Mouse (Mus musculus): ENCODE results near the gene Zfp93.

The Zfp93 gene

DNA sequence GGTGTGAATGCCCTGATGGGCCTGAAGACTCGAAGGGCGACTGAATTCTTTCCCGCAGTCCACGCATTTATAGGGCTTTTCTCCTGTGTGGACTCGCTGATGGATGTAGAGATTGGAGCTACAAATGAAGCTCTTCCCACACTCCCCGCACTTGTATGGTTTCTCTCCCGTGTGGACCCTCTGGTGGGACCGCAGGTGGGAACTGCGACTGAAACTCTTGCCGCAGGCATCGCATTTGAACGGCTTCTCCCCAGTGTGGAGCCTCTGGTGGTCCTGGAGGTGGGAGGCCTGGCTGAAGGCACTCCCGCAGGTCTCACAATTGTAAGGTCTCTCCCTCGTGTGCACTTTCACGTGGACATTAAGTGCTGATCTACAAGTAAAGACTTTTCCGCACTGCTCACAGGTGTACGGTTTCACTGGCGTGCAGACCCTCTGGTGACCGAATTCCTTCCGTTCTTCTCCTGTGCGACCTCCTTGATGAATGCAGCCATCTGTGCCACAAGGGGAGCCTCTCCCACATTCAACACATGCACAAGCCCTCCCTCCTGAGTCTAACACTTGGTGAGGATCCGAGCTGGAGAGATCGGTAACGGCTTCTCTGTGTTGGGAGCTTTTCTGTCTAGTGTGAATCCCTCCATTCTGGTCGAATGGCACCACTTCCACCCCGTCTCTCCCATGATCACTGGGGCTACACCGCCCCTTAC lies 21.3 kb downstream of the Zfp93 start:
- DNase-seq = no peak

DNA sequence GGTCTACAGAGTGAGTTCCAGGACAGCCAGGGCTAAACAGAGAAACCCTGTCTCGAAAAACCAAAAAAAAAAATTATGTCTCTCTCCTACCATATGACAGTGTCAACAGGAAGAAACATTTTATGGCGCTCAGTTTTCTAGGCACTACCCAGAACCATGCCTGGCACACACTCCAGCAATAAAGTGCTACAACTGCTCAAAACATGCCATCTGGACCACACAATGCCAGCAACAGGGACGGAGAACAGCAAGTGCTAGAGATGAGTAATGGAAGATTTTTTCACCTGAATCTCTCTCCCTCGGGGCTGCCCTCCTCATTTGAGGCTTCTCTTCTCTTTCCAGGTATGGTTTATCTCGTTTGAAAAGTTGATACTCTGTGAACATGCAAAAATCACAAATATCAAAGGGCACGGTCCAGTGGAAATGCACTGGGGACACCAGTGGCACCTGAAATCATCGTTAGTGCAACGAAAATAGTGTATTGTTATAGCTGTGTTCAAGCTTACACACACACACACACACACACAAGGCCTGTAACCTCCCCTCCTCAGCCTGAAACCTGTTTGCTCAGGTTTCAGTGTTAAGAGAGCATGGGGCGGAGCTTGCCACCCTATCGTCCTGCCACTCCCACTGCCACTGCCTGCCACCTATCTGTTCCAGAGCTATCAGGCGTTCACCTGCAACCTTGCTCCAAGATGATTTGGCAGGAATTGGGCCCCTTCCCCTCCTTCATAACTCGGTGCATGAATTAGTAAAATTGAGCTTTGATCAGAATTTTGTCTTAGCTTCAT lies 23.0 kb downstream of the Zfp93 start:
- DNase-seq = no peak

DNA sequence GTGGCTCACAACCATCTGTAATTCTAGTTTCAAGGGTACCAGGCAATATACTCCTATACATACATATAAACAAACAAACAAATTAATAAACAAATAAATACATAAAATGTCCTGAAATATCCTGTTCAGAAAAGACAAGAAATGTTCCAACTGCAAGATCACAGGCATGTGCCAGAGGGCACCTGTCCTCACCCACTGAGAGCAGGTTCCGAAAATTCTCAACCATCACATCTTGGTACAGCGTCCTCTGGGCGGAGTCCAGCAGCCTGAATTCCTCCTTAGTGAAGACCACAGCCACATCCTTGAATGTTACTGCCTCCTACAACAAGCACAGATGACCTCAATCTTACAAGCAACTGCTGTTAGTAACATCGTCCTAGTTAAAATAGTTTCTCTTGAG lies 24.5 kb downstream of the Zfp93 start:
- DNase-seq = no peak

DNA sequence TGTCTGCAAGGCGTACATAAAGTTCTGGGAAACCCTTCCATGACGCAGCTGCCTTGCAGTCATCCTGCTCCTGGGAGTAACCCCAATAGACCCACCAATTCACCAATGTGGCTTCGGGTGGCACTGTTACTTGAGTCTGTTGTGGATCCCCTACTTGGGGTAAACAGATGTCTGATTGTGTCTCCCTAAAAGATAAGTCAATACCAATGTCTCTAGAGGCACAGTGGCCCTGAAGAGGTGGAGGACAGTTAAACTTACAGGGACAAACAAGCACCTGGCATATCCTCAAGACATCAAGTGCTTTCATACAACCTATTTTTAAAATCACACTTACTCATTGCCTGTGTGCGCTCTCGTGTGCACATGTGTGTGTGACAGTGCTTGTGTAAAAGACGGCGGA lies 25.2 kb downstream of the Zfp93 start:
- DNase-seq = no peak

DNA sequence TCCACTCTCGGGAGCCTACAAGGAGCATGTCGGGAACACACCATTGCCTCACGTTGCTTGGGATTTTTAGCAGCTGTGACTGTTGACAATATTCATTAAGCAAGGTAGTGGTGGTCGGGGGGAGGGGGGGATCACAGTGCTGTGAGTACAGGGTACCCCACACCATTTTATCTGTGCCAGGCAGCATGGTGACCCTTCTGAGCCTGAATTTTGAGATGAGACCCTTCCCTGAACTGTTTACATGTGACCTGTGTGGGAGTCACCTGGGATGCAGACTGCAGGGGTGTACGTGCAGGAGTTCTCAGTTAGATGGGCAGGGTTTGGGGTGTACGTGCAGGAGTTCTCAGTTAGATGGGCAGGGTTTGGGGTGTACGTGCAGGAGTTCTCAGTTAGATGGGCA lies 26.2 kb downstream of the Zfp93 start:
- DNase-seq = no peak

DNA sequence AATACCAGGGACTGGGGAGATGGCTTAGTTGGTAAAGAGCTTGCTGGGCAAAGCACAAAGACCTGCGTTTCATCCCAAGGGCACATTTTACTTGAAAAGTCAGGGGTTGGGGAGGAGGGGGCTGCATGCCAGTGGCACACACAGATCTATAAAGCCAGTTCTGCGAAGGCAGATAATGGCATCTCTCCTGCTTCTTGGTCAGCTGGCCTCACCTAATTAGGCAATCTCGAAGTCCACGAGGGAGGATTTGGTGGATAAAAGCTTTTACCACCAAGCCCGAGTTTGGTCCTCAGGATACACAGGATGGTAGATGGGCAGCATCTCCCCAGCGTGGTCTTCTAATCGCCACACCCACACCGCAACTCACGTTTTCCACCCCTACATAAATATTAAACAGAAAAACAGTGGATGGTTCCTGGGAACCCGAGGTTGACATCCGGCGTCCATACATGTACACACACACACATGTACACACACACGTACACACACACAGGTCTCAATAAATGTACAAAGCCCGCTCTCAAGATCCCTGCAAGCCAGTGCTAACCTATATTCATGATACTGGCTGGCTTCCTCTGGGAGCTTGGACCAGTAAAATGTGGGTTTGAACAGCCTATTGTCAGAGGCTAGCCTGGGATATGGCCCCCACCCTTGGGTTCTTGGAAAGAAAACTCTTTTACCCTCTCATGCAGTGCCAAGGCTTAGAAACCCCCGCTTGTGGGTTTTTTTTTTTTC lies 27.3 kb downstream of the Zfp93 start:
- no peak for DNase-seq

DNA sequence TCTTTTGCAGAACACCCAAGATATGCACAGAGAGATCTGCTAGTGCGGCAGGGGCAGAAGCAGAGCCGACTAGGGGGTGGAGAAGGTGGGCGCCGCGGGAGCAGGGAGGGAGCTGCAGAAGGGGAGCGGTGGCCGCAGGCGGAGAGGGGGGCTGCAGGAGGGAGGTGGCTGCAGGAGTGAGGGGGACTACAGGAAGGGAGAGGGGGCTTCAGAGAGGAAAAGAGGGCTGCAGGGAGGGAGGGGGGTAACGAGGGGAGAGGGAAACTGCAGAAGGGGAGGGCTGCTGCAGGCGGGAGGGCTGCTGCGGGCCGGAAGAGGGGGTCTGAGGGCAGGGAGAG lies 28.4 kb downstream of the Zfp93 start:
- DNase-seq = peak; percentile 62

DNA sequence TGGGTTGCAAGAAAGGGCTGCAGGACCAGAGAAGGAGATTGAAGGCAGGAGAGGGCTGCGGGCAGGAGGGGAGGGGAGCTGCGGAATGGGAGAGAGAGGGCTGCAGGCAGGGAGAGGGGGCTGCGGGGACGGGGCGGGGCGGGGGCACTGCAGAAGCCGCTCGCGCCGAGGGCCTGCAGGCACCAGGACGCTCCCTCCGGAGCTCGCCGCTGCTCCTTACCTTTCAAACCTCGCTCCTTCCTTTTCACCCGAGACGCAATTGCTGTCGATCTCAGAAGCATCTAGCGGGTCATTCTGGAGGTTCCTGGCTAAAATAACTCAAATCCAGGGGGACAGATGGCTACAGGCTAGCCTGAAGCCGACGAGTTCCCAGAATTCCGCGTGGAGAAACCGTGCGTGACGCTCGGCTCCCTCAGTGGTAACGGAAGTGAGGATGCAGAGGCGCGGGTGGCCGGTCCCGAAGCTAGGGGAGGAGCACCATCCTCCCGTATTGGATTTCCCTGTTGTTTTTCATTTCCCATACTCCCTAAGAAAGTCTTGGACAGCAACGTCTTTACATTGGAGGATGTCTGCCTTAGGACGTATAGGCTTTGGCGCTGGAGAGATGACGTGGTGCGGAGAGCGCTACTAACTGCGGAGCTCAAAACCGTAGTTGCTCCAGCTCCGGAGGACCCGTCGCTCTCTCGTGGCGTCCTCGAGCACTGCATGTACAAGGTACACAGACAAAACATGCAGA lies 28.9 kb downstream of the Zfp93 start:
- peak; percentile 84 for DNase-seq

DNA sequence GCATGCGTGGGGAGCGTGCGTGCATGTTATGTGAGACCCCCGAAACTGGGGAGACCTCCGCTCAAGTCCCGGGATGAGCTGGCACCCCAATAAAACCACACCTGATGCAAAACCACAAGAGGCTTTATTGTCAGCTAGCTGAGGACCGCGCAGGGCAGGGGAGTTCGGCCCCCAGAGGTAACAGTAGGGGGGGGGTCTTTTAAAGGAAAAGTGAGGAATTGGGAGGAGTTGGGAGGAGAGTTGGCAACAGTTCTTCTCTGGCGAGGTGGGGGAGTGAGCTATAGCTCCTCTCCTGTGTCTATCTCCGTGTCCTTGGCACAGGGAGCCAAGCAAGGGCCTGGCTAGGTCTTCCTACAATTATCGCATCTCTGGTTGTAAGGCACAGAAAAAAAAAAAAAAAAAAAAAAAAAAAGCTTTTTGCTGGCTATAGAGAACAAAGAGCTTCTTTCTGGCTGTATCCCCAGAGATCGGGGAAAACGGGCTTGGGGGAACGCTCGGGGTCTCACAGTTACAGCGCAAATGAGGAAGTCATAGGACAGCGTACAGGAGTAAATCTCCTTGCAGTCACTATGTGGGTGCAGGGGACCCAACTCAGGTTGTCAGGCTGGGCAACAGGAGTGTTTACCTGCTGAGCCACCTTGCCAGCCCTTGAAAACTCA lies 29.7 kb downstream of the Zfp93 start:
- peak; percentile 23 for DNase-seq

DNA sequence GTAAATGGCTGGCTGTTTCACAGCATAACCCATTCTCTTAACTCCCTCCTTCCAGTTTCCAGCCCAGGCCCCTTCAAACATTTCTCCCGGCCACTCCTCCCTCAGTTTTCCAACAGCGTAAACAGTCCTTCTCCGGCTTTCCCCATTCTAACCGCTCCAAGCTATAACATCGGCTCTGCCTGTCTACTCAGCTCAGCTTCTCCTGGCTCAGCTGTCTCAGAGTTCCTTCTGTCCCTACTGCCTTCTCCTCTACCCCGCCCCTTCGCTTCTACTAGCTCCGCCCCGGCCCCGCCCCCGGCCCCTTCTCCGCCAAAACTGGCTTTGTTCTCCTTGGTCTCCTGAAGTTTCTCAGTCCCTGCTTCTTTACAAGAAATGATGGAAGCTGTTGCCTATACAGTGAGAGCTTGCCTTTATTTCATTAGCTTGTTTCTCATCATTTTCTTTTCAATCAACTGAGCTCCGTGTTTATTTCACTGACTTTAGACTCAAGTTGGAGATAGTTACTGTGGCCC lies 30.6 kb downstream of the Zfp93 start, which contains the start of gene Zfp61:
Gene Zfp61, minus strand, starts transcription at position 462 of the 512 bp plus-strand sequence.
- DNase-seq = peak; percentile 54

DNA sequence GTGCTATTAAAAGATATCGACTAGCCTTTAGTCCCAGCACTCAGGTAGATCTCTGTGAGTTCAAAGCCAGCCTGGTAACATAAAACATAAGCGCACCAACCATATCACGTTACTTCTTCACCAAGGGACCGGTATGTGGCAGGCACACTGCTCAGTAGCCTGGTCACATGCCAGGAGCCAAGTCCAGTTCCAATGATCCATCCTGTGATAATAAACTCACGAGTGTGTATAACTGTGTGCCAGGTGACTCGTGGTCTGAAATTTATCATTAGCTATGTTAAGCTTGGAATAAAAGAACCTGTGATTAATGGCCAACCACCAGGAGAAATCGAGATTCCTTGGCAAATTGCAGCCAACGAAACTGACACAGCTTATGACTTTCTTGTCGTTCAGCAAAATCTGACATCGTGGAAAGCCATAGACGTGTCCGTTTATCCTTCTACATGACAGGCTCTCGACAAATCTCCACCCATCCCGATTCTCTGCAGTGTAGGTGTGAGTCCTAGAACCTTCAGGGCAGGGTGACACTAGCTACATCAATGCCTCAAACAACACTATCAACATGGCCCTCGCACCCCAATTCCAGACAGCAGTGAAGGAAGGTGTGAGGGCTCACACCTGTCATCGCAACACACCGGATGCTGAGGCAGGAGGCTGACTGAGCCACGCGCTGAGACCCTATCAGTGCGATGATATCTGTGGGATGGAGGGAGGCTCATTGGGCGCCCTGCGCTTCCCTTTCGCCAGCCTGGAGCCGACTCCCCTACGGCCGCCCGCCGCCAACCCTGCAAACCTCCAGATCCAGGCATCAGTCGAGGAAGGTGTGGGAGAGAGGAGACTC lies 45.7 kb downstream of the Zfp93 start:
- no peak for DNase-seq

DNA sequence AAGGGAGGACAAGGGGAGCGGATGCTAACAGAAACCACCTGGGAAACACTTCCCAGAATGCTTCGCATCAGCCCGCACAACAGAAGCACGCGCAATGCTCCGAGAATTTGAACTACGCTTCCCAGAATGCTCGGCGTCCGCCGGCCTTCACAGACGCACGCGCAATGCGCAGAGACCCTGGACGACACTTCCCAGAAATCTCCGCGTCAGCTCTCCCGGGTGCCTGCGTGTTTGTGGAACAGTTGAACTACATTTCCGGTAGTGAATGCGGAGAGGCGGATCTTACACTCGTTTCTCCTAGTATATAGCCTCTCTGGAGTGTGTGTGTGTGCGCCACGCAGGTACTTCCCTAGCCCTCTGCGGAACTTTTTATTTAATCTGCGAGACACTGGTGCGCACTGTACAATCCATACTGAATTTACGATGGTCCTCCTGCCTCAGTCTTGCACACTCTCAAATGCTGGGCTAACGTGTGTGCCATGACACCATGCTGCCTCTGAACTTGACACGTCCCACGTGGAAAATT lies 46.4 kb downstream of the Zfp93 start, which contains the start of gene Zfp94:
Gene Zfp94, minus strand, starts transcription at position 100 of the 526 bp plus-strand sequence.
- peak; percentile 94 for DNase-seq

DNA sequence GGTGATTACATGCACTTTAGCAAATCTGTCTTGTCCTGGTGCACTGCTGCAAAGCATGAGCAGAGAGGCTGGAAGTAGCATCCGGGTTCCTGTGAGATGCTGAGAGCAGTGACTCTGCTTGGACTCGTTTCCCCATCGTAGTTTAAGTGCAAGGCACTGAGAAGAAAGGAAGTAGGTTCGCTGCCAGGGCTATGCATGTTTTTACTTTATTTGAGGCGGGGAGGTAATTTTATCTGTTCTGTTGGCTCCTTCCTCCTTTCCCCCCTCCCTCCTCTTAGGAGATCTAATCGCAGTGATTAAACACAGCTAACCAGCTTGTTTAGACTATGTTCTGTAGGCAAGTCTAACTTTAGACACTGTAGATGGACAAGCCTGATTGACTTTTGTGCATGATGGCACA lies 48.7 kb downstream of the Zfp93 start:
- DNase-seq = no peak

DNA sequence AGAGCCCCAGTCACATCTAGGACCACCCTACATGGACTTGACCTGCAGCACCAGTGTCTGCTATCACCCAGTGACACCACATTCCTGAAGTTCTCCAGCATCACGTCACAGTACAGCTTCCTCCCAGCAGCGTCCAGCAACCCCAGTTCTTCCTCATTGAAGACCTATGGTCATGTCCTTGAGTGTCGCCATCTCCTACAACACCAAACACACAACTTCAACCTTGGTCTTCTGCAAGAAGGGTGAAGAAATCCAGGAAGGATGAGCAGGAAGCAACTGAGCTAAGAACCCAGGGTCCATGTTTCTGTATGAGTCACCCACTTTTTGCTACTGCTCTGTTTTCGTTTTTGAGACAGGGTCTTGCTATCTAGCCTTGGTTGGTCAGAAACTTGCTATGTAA lies 52.4 kb downstream of the Zfp93 start:
- DNase-seq = no peak

DNA sequence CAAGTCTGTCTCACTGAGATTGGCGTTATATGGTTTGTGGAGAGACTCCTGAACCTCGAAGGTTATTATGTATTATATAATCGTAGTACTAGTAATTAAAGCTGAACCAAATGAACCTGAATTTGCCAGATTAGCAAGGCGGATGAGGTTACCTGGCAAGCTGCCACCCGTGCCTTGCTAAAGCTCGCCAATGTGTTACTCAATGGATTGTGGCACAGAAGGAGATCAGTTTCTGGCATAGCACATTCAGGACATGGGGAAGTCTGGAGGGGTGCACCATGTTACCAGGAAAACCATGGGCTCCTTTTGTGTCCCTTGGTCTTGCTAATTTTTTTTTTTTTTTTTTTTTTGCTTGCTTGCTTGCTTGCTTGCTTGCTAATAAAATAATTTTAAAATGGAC lies 55.0 kb downstream of the Zfp93 start:
- no peak for DNase-seq

DNA sequence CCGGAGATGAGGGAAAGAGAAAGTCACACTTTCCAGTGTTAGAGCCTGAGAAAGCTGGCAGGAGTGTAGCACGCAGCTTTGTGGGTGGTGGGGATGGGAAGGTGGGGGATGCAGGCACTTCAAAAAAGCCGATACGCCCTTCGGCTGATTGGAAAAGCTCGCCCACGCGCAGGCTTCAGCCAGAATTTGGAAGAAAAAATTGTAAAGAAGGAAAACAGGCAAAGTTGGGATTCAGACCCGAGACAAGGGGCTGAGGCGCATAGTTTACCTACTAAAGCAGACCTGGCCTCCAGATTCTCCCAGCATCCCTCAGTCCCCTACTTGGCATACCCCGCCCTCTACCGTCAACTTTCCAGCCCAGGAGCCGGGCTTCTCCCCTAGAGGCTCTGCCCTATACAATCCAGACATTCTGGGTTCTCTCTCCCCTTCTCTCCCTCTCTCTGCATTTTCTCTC lies 55.5 kb downstream of the Zfp93 start:
- no peak for DNase-seq

DNA sequence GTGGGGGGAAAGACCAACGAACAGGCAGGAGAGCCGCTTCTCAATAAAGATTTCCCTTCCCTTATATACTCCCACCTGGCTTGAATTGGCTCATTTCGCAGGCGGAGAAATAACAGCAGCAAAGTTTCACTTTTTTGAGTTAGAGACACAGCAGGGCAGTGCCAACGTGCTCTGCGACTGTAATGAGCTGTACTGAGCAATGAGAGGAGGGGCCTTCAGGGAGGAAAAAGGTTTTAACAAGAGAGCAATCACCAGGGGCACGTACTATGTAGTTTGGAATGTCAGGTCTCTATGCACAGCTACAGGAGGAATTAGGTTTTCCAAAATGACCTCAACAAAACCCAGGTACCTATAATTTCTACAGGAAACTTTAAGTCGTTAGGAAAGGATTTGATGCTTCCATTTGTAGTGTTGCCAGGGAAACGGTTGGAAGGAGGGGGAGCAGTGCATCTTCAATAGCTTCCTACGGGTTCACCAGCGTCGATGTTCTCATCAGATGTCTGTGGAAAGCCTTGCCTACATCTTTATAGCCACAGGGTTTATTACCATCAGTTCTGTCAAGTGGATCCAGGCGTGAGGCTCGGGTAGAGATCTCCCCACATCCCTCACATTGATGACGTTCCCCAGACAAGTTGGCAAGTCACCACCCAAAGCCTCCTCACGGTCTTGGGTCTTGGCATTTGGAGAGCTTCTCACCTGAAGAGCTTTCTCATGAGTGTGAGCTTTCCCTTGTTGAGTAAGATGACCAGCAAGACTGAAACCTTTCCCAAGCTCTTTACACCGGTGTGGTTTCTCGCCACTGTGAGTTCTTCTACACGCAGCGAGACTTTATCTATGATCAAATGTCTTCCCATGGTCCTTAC lies 56.3 kb downstream of the Zfp93 start:
- no peak for DNase-seq

Data from thymus, postnatal 14 days (tissue).